Mouse (Mus musculus) liver, adult 2 months (tissue): ENCODE data around the gene Dapk3.

Experiments used
- CTCF ChIP-seq: fragments of 200-500 bp; IDR thresholded peaks from 2 replicates; pipeline ENCODE4 v1.5.1; 2011; ENCODE audit warnings: low read depth, low read length, control low read depth
- POLR2A ChIP-seq: fragments of 200-500 bp; IDR thresholded peaks from 2 replicates; pipeline ENCODE4 v1.6.1; 2011; ENCODE audit warnings: low read length, control low read depth; ENCODE audit not compliant: insufficient read depth; ENCODE audit errors: extremely low read depth

GRCm38 (mm10) chr10:81138821-81139528 lies 43.8 kb upstream of the Dapk3 start:
- TF ChIP-seq CTCF = no peak
- no peak for TF ChIP-seq POLR2A
